Comparison of ENCODE assay signal across 10 mouse cellular contexts in genomic region chr4:154787960-154788702, GRCm38 (mm10). TPM values are rescaled to one million over a fixed set of nuclear protein-coding genes. Genes with fewer than 3 reads are reported as not detected.
A peak's percentile ranks its signal among the peaks of the same experiment; 100 is the strongest.
DNase-seq lines count a peak whose midpoint lies in the region; ATAC-seq and TF ChIP-seq lines count a peak whose summit lies in the region.
"Had no signal": no experiment of that assay in that cellular context is flagged by ENCODE, and none has a peak within 500 bp of the region (broad histone marks: within the 10 kb centered on the region; RNA-seq: fewer than 3 reads in every experiment).

No protein-coding gene starts in this region.

- TF ChIP-seq CTCF in heart, adult 2 months (IDR thresholded peaks at IDR 0.05) = no peak

- H3K27me3 ChIP-seq in heart, adult 2 months (ENCODE audit: control insufficient read depth, insufficient read depth, low read length) = no peaks in the 10 kb centered on the region
- peaks cover 4% of the 10 kb centered on the region for H3K27me3 ChIP-seq in heart, embryonic 13.5 days (replicated peaks)
- no peaks in the 10 kb centered on the region for H3K27me3 ChIP-seq in lung, embryonic 15.5 days

- H3K9me3 ChIP-seq in heart, embryonic 13.5 days = no peaks in the 10 kb centered on the region
- no peaks in the 10 kb centered on the region for H3K9me3 ChIP-seq in lung, embryonic 15.5 days

- no peak for ATAC-seq in heart, embryonic 13.5 days (ENCODE audit: extremely low read depth, insufficient number of reproducible peaks, low FRiP score, low TSS enrichment)
- peak; percentile 77; the same call in 1 of the 2 replicates for ATAC-seq in lung, embryonic 15.5 days (ENCODE audit: borderline replicate concordance, extremely low read depth, low FRiP score, low TSS enrichment)
- ATAC-seq in monocyte, adult 5-6 weeks (replicated peaks; ENCODE audit: insufficient number of reproducible peaks, low FRiP score, low TSS enrichment, poor library complexity, severe bottlenecking) = no peak

- TF ChIP-seq EP300 in heart, adult 2 months (IDR thresholded peaks at IDR 0.05; ENCODE audit: insufficient read depth, low read depth, low read length) = no peak

- DNase-seq in heart, adult 2 months = peak; percentile 19 to 26
- no peak for DNase-seq in heart, postnatal 25 days (ENCODE audit: low spot score)
- peak; percentile 70 for DNase-seq in Muller cell, postnatal 12 days (ENCODE audit: inconsistent ontology term)
- no peak for DNase-seq in embryo, embryonic 10 days (ENCODE audit: low spot score)
- no peak for DNase-seq in layer of hippocampus, postnatal 14 days (ENCODE audit: low spot score in 2 of 2)
- DNase-seq: thymus, adult 18-20 months had no signal

- no peaks in the 10 kb centered on the region for H3K36me3 ChIP-seq in heart, adult 2 months (ENCODE audit: control insufficient read depth, insufficient read depth, low read length)
- H3K36me3 ChIP-seq in heart, embryonic 13.5 days = no peaks in the 10 kb centered on the region
- no peaks in the 10 kb centered on the region for H3K36me3 ChIP-seq in lung, embryonic 15.5 days

- peak overlapping the region; percentile 36; the same call in 1 of the 2 replicates for H3K27ac ChIP-seq in heart, adult 2 months
- H3K27ac ChIP-seq in heart, embryonic 13.5 days (replicated peaks) = peak overlapping the region; percentile 74
- peak overlapping the region; percentile 63 for H3K27ac ChIP-seq in lung, embryonic 15.5 days
- H3K27ac ChIP-seq: liver, embryonic 14.5 days had no signal

- H3K79me2 ChIP-seq in heart, adult 2 months (replicated peaks; ENCODE audit: control insufficient read depth, insufficient read depth, low read length) = no peaks in the 10 kb centered on the region

- H3K9ac ChIP-seq in heart, adult 2 months (ENCODE audit: low read depth, low read length) = no peak overlapping the region
- peak overlapping the region; percentile 29; the same call in 1 of the 2 replicates for H3K9ac ChIP-seq in heart, embryonic 13.5 days
- 0 out of 2 replicates have a peak overlapping the region, but pooled peaks have one; percentile 8 for H3K9ac ChIP-seq in lung, embryonic 15.5 days
- H3K9ac ChIP-seq: liver, embryonic 14.5 days had no signal

- no peak for TF ChIP-seq POLR2A in heart, adult 2 months (IDR thresholded peaks at IDR 0.05; ENCODE audit: insufficient read depth, low read depth, low read length)

- no peak overlapping the region for H3K4me3 ChIP-seq in heart, adult 2 months
- H3K4me3 ChIP-seq in heart, embryonic 13.5 days = no peak overlapping the region
- no peak overlapping the region for H3K4me3 ChIP-seq in lung, embryonic 15.5 days

- intact Hi-C loops in heart, adult 2 months (cut with DNase I) = no loop called here
- intact Hi-C loops in heart, postnatal 25 days (cut with DNase I) = no loop called here

- no peaks in the 10 kb centered on the region; the same call in 1 of the 2 replicates for H3K4me1 ChIP-seq in heart, adult 2 months (ENCODE audit: control insufficient read depth, insufficient read depth, low read length)
- H3K4me1 ChIP-seq in heart, embryonic 13.5 days = peaks cover 43% of the 10 kb centered on the region
- peaks cover 30% of the 10 kb centered on the region for H3K4me1 ChIP-seq in lung, embryonic 15.5 days

- H3K4me2 ChIP-seq in heart, embryonic 13.5 days = peak overlapping the region; percentile 27; the same call in 1 of the 2 replicates
- H3K4me2 ChIP-seq in lung, embryonic 15.5 days = peak overlapping the region; percentile 23; the same call in 1 of the 2 replicates

- WGBS in heart, adult 2 months = 34% methylated on average over 13 of the region's 13 CpGs
- WGBS in heart, embryonic 13.5 days = 32% methylated on average over 13 of the region's 13 CpGs
- WGBS in lung, embryonic 15.5 days = 34% methylated on average over 13 of the region's 13 CpGs

RNA-seq across cellular contexts. Expression of gene Ttc34, which starts 49.1 kb away (rescaled TPM):
- total RNA-seq in heart, adult 2 months (2021) = under 1 TPM; 0.09 to 0.10 TPM
- polyA plus RNA-seq in heart, adult 2 months (2012; rRNA removed) = 0.12 and 0.31 TPM in 2 replicates
- total RNA-seq in heart, postnatal 25 days (2021) = under 1 TPM in 1 of 2 experiments, not detected in 1; 0.17 TPM
- 0.57 TPM in 2 replicates for polyA plus RNA-seq in heart, embryonic 13.5 days (2015; fragmentation: Nextera tagmentation; extraction: Ambion mirVana)
- 0.19 and 0.26 TPM in 2 replicates for polyA plus RNA-seq in lung, embryonic 15.5 days (2015; fragmentation: Nextera tagmentation; extraction: Ambion mirVana)
- total RNA-seq in monocyte, adult 5-6 weeks (2017) = not detected in 3 replicates
- total RNA-seq in layer of hippocampus, postnatal 14 days (2021) = 1 to 10 TPM; 4.0 to 4.4 TPM
- polyA plus RNA-seq: liver, embryonic 14.5 days had no signal

Comparison
In these comparisons a context has a peak if more than half of its experiments do, and no peak if none do; other contexts are left out.
1. DNase-seq: peak in heart, adult 2 months (2 of 2) and Muller cell, postnatal 12 days (single experiment); none in heart, postnatal 25 days (single experiment), embryo, embryonic 10 days (single experiment) and layer of hippocampus, postnatal 14 days (0 of 2).
2. Peak in every context shown above with its lines, with median percentiles within 50 percentile points of each other: H3K27ac ChIP-seq.